Mouse (Mus musculus) hindlimb bud, embryonic 11.5 days (tissue): ENCODE results near the gene Mapkapk3.

ENCODE experiments used
- DNase-seq: peaks from one replicate; pipeline ENCODE4 v3.0.0-alpha.2; 2012; ENCODE audit warnings: low read depth, low spot score; ENCODE audit errors: extremely low spot score

Gene Mapkapk3

DNA sequence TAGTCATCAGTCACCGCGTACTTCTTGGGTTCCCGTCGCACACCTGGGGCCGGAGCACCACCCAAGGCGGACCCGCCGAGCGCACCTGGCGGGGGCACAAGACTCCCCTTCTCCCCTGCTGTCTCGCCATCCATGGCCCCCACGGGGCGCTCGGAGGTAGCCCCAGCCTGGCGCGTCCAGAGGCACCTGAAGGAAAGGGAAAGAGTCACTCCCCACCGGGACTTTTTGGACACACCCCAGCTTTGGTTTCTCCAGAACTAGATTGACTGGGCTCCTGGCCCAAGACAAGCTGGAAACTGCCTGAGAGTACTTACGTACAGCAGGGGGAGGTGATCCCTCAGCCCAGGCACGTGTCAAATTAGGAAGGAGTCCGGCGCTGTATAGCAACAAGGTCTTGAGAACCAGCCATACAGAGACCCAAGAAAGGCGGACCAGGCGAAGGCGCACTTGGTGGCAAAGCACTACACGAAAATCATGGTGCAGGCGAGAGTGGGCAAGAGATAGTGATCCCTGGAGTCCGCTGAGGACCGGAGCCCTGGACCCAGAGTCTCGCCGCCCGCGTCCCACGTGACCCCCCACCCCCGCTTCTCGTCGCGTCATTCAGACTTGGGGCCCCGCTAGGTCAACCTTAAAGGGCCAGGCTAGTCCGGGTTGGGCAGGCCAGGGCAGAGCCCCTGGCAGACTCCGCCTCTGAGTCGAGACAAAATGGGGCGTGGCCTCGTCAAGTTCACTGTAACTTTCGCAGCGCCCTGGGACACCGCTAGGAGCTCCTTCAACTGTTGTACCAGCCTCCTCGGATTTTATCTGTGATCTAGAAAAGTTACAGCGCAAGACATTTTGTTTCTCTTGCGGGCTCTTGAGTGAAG is at the start of gene Mapkapk3:
Gene Mapkapk3, minus strand, starts transcription at position 667 of the 866 bp plus-strand sequence.
- DNase-seq = no peak

DNA sequence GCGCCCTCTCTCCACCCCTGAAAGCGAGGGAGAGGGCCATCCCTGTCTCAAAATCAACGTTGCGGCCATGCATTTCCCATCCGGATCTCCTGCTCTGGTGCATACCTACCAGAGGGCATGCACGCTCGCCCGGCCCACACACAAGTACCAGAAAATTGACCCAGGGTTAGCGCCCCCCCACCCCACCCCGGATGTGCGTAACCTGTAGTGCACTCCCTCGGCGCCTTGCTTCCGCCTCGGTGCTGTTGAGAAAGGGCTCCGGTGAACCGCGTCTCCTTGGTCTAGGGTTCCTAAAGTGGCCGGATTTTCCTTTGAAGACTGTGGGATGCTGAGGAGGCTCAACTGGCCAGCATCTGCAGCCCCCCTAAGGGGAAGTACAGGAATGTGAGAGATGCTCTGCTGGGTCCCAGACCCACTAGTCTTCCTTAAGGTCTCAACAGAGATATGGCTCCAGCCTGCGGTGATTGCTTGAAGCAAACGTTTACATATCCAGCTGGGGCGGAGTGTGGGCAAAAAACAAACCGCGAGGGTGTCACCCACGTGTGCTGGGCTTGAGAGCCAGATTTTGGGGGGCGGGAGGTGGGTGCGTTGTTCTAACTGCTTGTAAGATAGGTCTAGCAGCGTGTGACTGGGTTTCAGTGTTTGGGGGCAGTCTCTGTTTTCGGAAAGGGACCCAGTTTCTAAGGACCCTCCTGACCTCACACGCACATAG is 48.7 kb upstream of the Mapkapk3 start, which contains the start of gene Hemk1:
Gene Hemk1, minus strand, starts transcription at position 179 of the 712 bp plus-strand sequence.
- no peak for DNase-seq

DNA sequence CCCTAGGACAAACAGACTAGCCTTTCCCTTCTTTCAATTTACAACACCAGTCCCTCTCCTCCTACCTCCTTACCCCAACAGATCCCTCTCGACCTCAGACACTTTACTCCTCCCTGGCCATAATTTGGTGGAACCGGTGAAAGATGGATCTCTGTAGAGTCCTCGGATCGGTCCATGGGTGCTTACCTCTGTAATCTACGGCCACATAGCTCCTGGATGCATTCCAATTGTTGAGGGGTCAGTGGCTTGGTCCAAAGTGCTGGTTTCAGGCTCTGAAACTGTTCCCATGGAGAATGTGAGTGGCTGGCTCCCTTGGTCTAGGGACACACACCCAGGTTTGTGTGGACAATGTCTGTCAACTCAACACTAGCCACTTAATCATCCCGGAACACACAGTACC is 46.7 kb upstream of the Mapkapk3 start:
- DNase-seq = no peak

DNA sequence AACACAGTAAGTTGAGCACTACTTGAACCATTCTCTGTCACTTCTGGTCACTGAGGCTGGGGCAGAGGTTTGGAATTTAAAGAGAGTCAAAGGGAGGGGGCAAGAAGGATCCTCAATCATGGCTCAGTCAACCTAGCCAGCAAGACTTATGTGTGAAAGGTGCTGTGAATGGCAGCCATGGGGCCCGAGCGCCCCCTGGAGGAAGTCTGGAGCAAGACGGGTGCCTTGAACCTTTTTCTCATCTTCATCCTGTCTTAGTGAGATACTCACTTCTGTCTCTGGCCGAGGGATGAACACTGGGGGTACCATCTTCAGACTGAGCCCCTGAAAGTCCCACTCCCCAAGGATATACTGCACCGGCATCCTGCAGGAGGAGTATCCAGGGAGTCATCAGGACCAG is 46.2 kb upstream of the Mapkapk3 start:
- no peak for DNase-seq

DNA sequence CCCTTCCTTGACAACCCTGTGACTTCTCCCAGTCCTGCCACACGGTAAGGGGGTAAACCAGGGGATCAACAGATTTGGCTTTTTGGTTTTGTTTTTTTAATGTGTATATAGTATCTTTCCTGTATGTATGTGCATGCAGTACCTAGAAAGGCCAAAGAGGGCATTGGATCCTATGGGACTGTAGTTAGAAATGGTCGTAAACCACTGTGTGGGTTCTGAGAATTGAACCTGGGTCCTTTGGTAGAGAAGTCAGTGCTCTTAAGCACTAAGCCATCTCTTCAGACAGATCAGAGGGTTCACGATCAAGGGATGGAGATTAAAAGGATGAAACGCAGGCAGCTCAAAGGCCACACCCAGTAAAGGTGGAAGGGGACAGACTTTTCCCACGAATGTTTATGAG is 45.4 kb upstream of the Mapkapk3 start:
- no peak for DNase-seq

DNA sequence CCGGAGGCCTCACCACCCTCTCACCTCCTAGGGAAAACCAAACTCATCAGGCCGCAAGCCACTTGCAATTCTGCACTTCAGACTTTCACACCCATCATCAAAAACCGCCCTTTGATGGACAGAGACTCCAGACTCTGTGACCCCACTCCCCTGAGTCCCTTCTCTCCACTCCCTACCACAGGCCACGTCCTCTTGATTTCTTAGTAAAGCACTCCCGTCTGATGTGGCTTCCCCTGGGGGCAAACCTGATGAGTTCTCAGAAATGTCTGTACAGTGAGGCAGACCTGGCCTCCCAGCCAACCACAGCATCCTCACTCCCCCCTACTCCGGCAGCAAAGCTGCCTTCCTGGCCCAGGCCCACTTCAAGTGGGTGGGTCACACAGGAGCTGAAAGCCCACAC is 44.7 kb upstream of the Mapkapk3 start:
- DNase-seq = no peak

DNA sequence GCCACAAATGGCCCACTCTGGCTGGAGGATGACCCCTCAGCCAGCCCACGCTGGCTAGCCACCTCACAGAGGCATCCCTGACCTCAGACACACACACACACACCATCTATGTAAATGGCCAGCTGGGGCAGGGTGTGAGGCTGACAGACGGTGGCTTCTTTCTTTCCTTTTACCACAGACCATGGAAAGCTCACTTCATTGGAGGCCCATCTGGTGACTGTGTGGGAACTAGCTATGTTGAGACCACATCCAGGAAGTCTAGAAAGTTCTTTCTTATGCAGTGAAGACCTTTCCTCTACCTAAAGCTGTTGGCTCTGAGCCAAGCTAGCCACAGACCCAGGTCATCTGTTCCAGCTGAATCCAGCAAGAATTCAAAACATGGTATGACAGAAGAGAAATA is 44.0 kb upstream of the Mapkapk3 start:
- DNase-seq = no peak

DNA sequence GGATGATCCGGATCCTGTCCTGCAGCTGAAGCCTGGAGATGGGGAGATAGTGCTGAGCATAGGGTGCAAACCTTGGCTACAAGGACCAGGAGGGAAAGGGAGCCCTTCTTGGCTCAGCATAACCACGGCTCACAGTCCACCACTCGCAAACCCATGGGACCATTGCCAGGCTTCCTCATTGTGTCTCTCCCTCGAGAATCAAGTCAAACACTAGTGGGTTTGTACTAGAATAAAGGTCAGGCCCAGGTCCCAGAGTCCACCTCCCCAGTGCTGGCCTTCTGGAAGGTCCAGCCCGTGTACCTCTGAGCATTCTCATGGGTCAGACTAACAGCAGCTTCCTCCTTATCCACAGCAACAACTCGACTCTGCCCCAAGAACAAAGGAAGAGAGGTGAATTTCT is 41.1 kb upstream of the Mapkapk3 start:
- no peak for DNase-seq

DNA sequence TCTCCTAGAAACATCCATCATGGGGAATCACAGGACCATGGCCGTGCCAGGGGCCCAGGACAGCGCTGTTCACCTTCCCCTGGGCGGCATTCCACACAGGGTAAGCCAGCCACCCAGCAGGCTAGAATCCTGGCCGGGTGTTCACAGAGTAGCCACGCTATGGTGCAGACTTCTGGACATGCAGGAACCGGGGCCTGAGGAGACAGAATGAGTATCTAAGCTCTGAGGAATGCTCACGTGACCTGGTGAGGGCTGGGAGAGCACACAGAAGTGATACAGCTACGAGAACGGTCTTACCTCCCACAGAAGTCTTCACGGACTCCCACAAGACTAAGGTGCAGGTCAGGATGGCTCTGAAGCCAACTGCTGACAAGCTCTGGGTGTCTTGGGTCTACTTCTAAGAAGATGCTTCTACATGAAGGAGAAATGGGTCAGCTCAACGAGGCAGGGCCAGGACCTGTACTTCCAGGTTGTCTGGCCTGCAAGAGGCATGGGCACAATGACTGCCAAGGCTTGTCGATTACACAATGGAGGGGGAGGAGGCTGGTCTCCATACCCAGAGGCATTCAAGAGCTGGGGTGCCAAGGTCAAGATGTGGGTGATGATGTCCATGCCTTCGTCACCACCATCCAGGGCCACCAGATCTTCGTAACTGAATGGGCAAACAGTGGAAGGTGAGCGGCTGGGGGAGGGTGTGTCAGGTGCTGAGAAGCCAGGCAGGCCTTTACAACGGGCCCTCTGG is 38.4 kb upstream of the Mapkapk3 start:
- no peak for DNase-seq

DNA sequence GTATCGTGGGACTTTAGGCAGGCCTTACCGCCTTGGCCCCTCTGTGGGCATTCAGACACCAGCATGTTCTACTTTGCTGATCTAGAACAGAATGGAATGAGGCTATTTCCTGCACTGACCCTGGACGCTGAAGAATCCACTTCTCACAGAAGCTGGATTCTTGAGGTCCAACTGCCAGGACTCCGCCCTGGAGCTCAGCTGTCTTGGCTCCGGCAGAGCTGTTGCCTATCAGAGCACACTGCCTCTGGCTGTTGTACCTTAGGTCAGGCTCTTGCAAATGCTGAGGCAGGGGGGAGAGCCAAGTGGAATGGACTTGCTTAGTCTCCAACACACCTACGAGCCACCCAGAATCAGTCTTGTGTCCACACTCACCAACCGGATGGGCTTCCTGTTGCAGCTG is 36.2 kb upstream of the Mapkapk3 start:
- no peak for DNase-seq

DNA sequence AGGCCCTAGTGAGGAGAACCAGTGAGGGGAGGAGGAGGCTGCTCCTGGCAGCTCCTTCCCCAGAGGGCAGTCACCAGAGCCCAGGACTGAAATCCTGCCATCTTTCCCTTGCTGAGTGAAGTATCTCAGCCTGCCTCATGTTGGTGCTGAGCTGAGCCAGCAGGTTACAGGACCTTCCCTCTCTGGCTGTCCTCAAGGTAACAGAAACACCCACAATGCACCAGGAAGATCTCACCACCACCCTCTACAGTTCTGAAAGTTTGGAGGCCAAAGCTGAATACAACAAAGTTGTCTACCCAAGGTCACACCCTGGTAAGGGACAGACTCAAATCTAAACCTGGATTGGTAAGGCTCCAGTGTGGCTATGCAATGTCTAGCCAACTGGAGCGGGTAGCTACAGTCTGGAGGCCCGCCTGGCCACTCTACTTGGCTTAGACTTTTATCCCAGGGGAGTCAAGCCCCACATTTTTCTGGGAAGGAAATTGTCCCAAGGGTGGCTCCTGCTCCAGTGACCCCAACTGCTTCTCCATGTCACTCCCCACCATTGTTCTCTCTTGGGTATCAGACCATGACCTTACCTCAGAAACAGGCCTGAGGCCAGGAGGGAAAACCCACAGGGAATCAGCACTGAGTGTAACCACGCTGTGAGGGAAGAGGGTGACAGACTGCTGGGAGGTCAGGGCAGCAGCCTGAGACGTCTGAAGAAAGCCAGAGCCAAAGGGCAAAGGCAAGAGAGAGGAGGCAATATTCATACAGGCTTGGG is 35.3 kb upstream of the Mapkapk3 start:
- DNase-seq = no peak

DNA sequence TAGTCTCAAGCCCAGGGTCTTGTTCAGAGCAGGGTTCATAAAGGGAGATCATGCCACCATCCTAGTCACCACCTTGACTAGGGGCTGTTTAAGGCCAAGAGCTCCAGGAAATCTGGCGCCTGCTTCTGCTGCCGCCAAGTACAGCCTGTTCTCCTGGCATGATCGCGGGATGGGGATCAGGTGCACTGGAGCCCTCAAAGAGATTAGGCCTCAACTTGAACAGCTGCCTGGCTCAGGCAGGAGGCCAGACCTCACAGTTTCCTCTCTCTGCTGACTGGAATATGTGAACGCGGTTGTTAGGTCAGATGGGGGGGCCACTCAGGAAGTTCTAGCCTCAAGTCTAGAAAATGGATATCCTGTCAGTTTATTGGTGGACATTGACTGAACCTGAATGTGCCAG is 33.9 kb upstream of the Mapkapk3 start:
- DNase-seq = no peak

DNA sequence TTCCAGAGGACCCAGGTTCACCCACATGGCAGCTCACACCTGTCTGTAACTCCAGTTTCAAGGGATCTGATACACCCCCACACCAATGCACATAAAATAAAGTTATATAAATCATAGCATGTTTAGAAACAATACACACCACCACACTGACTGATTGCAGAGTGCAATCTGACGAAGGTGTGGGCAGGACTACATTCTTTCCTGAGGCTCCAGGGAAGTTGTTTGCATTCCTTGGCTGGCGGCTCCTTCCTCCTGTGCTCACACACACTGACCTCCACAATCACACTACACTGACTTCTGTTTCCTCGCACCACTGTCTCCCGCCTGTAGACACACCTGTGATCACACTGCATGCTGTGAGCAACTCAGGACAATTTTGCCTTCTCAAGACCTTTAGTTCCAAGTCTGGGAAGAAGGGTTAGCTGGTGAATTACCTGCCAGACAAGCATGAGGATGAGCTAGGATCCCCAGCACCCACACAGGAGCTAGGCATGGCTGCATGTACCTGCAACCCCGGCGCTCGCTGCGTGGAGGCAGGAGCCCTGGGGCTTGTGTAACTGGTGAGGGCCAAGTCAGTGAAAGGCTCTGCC is 32.9 kb upstream of the Mapkapk3 start:
- no peak for DNase-seq

DNA sequence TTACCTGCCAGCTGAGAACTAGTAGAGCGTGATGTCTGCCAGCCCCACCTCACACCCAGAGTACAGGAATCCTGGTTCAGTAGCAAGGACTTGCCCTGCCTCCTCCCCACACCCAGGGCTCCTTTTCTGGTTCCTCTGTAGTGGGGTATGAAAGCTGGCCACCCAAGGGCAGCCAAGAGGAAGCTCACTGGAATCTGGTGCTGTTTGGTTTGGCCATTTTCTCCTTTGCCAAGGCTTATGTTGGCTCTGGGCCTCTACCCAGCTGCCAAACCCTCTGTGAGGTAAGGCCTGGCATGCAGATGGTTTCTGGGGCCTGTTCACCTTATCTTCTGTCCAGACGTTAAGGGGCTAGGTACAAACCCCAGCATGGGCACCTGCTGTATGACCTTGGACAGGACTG is 26.1 kb upstream of the Mapkapk3 start:
- no peak for DNase-seq

DNA sequence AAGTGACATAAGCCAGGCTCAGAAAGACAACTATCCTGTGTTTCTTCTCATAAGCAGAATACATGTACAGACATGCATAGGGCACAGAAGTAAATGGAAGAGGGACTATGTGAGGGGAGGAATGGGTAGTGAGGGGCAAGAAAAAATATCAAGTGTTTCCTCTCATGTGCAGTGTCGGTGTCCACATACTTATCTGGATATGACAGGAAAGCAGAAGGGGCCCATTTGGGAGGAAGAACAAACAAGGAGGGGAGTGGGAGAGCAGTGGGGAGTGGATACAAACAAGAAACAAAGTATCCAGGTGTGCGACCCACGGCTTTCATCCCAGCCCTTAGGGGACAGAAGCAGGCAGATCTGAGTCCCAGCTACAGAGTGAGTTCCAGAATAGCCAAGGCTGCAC is 24.2 kb upstream of the Mapkapk3 start:
- no peak for DNase-seq

DNA sequence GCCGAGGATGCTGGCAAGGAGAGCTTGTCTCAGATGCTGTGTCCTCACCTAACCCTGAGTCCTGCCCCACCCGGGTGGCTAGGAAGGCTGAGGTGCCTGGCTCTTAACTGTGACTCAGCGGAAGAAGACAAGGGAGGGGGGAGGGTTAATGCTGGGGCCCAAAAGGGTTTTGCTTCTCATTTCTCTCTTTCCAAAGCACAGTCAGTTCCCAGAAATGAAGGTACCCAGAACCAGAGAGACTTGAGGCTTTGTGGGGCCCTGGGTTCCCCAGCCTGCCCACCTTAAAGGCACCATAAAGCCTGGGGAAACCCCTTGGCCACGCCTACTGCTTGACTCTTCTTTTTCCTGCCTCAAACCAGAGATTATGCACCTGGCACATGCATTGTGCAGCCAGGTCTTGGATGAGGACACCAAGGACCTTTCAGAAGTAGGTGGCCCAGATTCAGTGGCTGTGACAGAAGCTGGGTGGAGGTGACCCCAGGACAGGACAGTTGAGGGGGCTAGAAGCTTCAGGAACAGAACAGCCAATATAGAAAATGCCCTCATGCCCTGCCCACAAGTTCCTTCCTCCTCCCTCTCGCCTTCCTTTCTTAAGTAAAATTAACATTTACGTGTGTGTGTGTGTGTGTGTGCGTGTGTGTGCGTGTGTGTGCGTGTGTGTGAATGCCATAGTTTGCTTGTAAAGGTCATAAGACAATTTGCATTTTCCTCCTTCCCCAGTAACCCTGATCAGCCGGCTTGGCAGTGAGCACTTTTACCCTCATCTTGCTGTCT is 23.3 kb upstream of the Mapkapk3 start:
- DNase-seq = no peak

DNA sequence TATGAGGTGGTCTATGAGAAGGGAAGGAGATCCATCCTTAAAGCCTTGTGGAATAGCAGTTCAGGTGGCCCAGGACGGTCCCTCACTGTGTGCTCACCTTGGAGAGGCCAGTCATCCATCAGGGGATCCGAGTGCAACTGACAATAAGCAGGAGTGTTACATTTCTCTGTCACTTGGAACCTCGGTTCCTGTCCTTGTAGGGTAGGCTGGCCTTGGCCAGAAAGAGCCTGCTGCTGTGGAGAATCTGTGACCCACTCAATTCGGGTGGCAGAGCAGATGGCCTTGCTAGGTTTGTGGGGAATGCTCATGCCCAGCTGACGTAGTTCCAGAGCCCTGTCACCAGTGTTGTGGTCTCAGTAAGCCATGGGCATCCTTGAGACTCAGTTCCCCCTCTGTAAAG is 19.9 kb upstream of the Mapkapk3 start:
- DNase-seq = no peak

DNA sequence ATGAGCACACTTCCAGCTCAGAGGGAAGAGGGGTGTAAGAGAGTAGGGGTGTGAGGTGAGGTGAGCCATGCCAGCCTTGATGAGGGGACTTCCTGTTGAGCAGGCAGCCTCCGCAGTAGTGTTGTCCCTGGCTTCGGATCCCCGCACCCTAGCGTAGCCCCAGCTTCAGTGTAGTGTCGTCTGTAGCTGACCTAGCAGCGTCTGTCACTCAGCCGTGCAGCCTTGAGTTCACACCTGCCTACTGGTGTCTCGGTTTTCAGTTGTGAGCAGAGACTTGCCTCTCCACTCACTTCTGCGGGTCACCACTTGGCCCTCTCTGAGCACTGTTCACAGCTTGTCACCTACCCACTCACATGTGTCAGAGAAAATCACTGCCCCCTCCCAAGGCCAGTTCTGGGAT is 19.5 kb upstream of the Mapkapk3 start:
- no peak for DNase-seq

DNA sequence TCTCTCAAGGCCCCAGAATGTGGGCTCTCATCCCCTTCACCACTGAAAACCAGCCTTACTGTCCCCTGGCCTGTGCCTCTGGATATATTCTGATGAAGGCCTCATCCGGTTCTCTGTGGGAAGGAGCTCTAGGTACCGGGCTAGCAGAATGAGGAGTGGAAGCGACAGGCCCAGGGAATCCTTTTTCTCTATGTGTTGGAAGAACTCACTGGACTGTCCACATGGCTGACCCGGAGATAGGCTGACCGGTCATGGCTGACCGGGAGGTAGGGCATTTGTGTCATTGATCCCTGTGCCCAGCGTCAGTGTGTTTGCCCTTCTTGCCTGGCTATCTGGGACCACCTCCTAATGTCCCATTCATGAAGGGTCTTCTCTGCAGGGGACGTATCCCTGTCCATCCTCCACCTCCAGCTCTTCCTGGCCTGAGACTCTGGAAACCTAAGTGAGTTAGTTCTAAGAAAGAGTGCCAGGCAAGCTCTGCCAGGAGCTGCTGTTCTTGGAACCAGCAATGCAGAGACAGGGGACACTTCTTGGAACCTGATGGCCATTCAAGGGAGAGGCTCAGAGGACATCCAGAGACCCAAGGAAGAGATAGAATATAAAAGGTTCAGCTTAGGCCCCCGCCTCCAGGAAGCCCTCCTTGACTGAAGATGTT is 18.8 kb upstream of the Mapkapk3 start:
- DNase-seq = no peak
